Mouse (Mus musculus) stomach, postnatal 0 days (tissue): ENCODE measurements around the gene Adipor2. TPM values are rescaled to one million over a fixed set of nuclear protein-coding genes. Genes with fewer than 3 reads are reported as not detected.
"Not testable (repeated sequence)": the region's sequence is repeated elsewhere in the genome, so short reads cannot be mapped to it uniquely, and the experiment has no call there.

Source experiments
- ATAC-seq: fragments of 200-750 bp; cut with Nextera tagmentation; 2 replicates; pipeline ENCODE4 v1.8.0; 2017; ENCODE audit not compliant: low FRiP score, low TSS enrichment
- DNase-seq: peaks from one replicate; pipeline ENCODE4 v3.0.0-alpha.2; 2016; ENCODE audit warnings: low spot score
- H3K27ac ChIP-seq: fragments of 300-500 bp; sonication (generic); replicated peaks from 2 replicates; pipeline ENCODE4 v1.5.1; 2014; ENCODE audit warnings: mild to moderate bottlenecking, control low read depth
- H3K27me3 ChIP-seq: fragments of 300-500 bp; sonication (generic); 2 replicates; pipeline ENCODE4 v1.6.1; 2014; ENCODE audit warnings: low read length; ENCODE audit not compliant: control insufficient read depth, insufficient read depth
- H3K36me3 ChIP-seq: fragments of 300-500 bp; sonication (generic); 2 replicates; pipeline ENCODE4 v1.6.1; 2014; ENCODE audit warnings: low read length, mixed read lengths; ENCODE audit not compliant: control insufficient read depth, insufficient read depth
- H3K4me1 ChIP-seq: fragments of 300-500 bp; sonication (generic); replicated peaks from 2 replicates; pipeline ENCODE4 v1.6.1; 2014; ENCODE audit warnings: antibody characterized with exemption; ENCODE audit not compliant: control insufficient read depth, insufficient read depth
- H3K4me2 ChIP-seq: fragments of 300-500 bp; sonication (generic); replicated peaks from 2 replicates; pipeline ENCODE4 v1.6.1; 2014; ENCODE audit warnings: low read depth, mild to moderate bottlenecking, control low read depth, moderate library complexity
- H3K4me3 ChIP-seq: fragments of 300-500 bp; sonication (generic); 2 replicates; pipeline ENCODE4 v1.5.1; 2014; ENCODE audit warnings: low read depth, low read length, control low read depth
- H3K9ac ChIP-seq: fragments of 300-500 bp; sonication (generic); 2 replicates; pipeline ENCODE4 v1.6.1; 2014; ENCODE audit warnings: mild to moderate bottlenecking, low read length, control low read depth, mixed read lengths
- H3K9me3 ChIP-seq: fragments of 300-500 bp; sonication (generic); 2 replicates; pipeline ENCODE4 v1.6.1; 2016; ENCODE audit warnings: low read length; ENCODE audit not compliant: control insufficient read depth
- CTCF ChIP-seq: IDR thresholded peaks from 2 replicates; pipeline ENCODE4 v1.5.1; 2016; ENCODE audit warnings: antibody characterized with exemption, low read depth, mild to moderate bottlenecking, moderate library complexity
- EP300 ChIP-seq: optimal IDR thresholded peaks from 2 replicates; pipeline ENCODE3; 2016; ENCODE audit warnings: antibody characterized with exemption
- WGBS: fragments of 180-500 bp; shearing (Covaris S2); extraction: QIAGEN DNeasy Blood & Tissue Kit; methylation state at CpG from one replicate; pipeline ENCODE4 v1.1.7; 2014; 5-methylcytosine and 5-hydroxymethylcytosine counted together
- polyA plus RNA-seq: library from polyadenylated mRNA; unstranded; fragments of >200 nt; fragmentation: Nextera tagmentation; extraction: Ambion mirVana; gene quantifications from 2 replicates; pipeline ENCODE4 v1.2.1, GENCODE M21; 2015

Adipor2 gene
- polyA plus RNA-seq, 1 experiment from 2014 or later = 90.5 TPM

DNA sequence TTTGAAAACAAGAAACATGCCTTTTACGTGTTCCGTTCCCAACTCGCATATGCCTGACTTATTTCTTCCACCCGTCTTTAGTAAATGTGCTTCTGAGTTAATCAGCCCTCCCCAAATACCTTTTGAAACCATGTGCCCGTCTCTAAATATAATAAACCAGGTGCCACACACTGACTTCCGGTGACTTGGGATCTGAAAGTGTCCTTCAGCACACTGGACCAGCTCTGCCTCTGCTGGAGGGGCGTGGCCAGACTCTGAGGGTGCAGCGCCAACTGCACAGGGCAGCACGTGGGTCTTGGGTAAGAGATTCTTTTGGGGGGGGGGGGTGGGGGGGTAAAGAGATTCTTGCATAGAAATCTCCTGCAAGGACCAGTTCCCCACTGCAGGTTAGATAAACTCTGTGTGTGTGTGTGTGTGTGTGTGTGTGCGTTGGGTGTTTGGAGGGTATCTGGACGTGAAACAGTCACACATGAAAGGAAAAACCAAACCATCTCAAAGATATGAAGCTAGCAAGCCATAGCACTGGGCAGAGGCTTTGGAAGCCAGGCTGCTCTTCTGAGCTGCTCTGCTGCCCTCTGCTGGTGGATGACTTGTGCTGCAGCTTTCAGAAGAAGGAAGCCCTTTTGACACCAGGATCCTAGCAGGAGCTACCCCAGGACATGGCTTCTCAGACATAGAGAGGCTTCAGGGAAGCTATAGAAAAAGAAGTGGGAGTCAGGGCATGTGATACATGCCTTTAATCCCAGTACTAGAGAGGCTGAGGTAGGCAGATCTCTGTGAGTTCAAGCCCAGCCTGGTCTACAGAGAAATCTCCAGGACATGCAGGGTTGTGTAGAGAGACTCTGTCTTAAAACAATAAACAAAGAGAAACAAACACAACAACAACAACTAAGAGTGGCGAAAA, 26.5 kb upstream of the Adipor2 start:
- Histone ChIP-seq H3K4me1 (0 out of 2 replicates have a peak, but pooled peaks cover 3% of the 10 kb centered on the region), H3K4me3 (peak overlapping the region; percentile 16; the same call in 1 of the 2 replicates), H3K9me3 (no peaks in the 10 kb centered on the region), H3K9ac (no peak overlapping the region), H3K27me3 (no peaks in the 10 kb centered on the region), H3K27ac (peak overlapping the region; percentile 46), H3K36me3 (no peaks in the 10 kb centered on the region), H3K4me2 (peak overlapping the region; percentile 50)
- peak; percentile 98 for TF ChIP-seq CTCF
- TF ChIP-seq EP300 = no peak
- 17% methylated on average over 12 of the region's 12 CpGs for WGBS
- DNase-seq (peak; percentile 85), ATAC-seq (peak; percentile 77)

GRCm38 (mm10) chr6:119442729-119443128, 25.2 kb upstream of the Adipor2 start:
- not testable (repeated sequence) for H3K4me2 ChIP-seq, H3K9ac ChIP-seq, H3K4me3 ChIP-seq, H3K36me3 ChIP-seq, H3K27me3 ChIP-seq, H3K27ac ChIP-seq, H3K9me3 ChIP-seq, H3K4me1 ChIP-seq, DNase-seq, ATAC-seq
- 84% methylated on average over 5 of the region's 5 CpGs for WGBS
- TF ChIP-seq CTCF = peak; percentile 59

DNA sequence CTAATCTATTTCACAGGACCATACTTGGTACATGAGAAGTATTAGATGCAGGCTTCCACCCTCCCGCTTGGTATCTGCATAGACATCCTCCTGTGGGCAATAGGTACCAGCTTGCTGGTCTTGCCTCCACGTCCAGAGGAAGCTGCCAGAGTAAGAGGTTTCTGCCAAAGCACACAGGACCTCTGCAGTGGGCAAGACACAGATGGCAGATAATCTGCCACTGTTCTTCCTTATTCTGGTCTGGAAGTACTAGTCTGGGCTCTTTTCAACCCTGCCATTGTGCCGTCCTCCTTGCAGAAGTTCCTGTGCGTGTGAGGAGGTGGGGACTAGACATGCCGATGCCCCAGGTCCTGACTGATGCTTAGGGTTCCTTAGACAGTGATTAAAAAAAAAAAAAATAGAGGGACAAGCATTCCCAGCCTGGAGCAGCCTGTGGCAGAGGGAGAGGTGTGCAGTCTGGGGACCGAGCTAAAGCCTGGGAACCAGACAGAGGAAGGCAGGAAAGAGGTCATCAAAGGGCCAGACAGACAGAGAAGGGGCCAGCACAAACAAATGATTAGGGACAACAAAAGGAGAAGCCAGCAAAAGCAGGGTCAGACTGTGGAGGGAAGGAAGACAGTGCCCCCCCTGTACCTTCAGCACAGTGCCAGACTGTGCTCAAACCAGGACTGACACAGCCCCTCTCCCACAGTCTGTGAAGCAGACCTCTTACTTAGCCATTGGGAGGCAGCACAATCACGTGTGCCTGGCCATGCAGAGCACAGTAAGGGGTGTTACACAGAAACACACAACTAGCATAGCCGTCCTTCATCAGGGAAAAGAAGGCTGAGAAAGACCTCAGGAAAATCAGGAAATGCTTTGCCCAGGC, 20.6 kb upstream of the Adipor2 start:
- Histone ChIP-seq H3K27ac (no peak overlapping the region), H3K4me2 (no peak overlapping the region), H3K27me3 (no peaks in the 10 kb centered on the region), H3K9ac (no peak overlapping the region), H3K36me3 (no peaks in the 10 kb centered on the region), H3K4me3 (no peak overlapping the region), H3K4me1 (no peaks in the 10 kb centered on the region), H3K9me3 (no peaks in the 10 kb centered on the region)
- WGBS = 54% methylated on average over 8 of the region's 8 CpGs
- ATAC-seq (no peak), DNase-seq (no peak)
- 0 out of 2 replicates have a peak, but pooled peaks have one; percentile 13 for TF ChIP-seq CTCF
- TF ChIP-seq EP300 = no peak

DNA sequence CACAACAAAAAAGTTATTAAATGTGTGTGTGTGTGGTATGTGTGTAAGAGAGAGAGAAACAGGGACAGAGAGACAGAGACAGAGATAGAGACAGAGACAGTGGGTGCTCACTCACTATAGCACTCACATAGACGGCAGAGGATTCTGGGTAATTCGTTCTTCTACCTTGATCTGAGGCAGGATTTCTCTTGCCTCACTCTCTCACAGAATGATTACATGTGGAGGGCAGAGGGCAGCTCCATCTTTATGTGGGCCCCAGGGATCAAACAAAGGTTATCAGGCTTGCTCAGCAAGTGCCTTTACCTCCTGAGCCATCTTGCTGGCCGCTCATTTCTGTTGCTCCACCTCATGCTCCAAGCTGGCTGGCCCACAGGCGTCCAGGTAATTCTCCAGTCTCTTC, 16.9 kb upstream of the Adipor2 start:
- H3K4me3 ChIP-seq = no peak overlapping the region
- DNase-seq = no peak
- TF ChIP-seq CTCF (no peak), EP300 (no peak)
- H3K9me3 ChIP-seq = no peaks in the 10 kb centered on the region
- H3K27me3 ChIP-seq = no peaks in the 10 kb centered on the region
- 77% methylated on average over 4 of the region's 4 CpGs for WGBS
- H3K4me2 ChIP-seq = no peak overlapping the region
- H3K4me1 ChIP-seq = no peaks in the 10 kb centered on the region
- no peak overlapping the region for H3K27ac ChIP-seq
- no peak for ATAC-seq
- H3K9ac ChIP-seq = no peak overlapping the region
- H3K36me3 ChIP-seq = no peaks in the 10 kb centered on the region

DNA sequence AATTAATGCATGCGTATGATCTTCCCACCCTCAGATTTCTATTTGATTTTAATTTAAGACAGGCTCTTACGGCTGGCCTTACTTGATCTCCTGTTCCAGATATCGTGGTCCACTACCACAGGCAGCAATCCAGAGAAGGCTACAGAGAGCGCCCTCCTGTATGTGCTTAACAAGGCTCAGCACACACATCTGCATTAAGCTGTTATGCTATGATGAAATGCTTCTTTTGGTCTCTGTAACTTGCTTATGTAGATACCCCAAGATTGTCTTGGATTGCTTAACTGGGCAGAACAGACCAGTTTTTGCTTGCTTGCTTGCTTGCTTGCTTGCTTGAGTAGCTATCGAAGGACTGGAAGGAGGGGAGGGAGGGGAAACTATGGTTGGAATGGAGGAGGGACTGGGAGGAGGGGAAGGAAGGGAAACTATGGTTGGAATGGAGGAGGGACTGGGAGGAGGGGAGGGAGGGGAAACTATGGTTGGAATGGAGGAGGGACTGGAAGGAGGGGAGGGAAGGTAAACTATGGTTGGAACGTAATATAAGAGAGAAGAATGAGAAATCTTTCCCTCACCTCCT, 14.3 kb upstream of the Adipor2 start:
- Histone ChIP-seq H3K9ac (no peak overlapping the region), H3K36me3 (no peaks in the 10 kb centered on the region), H3K9me3 (no peaks in the 10 kb centered on the region), H3K27me3 (no peaks in the 10 kb centered on the region), H3K27ac (no peak overlapping the region), H3K4me1 (no peaks in the 10 kb centered on the region), H3K4me3 (no peak overlapping the region), H3K4me2 (no peak overlapping the region)
- 60% methylated on average over 6 of the region's 6 CpGs for WGBS
- no peak for DNase-seq
- ATAC-seq = peak; percentile 15; the same call in 1 of the 2 replicates
- no peak for TF ChIP-seq EP300
- TF ChIP-seq CTCF = no peak
